Mouse (Mus musculus): Measurements from ENCODE around the gene Robo1.

DNA sequence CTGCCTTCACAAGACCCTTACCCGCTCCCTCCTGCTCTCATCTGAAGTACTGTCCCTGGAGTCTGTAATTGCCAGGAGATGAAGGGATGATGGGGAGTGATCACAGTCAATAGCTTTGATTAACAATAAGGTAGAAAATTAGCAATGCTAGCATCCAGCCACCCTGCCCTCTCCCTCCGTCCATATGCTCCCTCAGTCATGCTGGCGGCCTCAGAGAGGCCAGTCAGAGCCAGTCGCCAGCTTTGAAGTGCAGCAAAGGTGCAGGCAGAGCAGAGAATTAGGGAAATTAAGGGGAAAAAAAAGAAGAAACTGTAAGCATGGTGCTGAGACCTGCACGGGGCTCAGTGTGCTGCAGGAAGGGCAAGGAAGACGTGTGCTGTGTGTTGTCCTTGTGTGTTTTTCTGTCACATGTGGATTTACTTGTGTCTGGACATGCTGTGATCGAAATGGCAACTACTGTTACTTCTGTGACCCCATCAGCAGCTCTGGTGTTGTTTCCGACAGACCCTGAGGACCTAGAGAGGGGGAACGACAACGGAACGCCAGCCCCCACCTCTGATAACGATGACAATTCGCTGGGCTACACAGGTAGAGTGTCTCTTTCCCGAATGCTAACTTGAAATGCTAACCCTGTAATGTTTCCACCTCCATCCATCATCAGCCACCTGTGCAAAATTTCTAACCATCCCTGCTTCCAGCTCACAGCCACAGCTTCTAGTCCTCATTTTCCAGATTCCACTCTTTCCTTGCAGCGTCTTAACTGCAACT lies 255.3 kb downstream of the Robo1 start:
- TF ChIP-seq POLR2A (IDR thresholded peaks at IDR 0.05; ENCODE audit: control insufficient read depth, low read depth, low read length), result no peak
- no peak for TF ChIP-seq CTCF (IDR thresholded peaks at IDR 0.05; ENCODE audit: control insufficient read depth, insufficient read depth, insufficient replicate concordance, low read depth, low read length)
